Mouse (Mus musculus): Measurements from ENCODE around the gene Skint6. TPM values are rescaled to one million over a fixed set of nuclear protein-coding genes. Genes with fewer than 3 reads are reported as not detected.
"Not testable (repeated sequence)": the region's sequence is repeated elsewhere in the genome, so short reads cannot be mapped to it uniquely, and the experiment has no call there.

The Skint6 gene
- total RNA-seq, 1 experiment = not detected

DNA sequence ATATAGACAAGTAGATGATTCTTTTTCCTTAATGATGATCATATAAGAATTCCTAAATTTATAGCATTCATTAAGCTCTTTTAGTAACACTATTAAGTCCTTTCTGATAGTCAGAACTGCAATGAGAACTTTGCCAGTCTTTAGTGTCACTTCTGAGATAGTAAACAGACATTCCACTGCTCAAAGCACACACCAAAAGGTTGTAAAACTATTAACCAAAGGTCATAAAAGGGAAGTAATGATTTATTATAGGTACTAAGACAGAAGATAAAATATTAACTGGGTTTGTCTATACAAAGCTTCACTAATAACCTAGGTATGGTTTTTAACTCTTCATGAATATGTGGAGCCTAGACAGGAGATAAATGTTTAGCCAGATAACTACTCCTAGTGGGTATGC is 41.0 kb downstream of the Skint6 start:
- Histone ChIP-seq H3K27ac (ENCODE audit: insufficient read depth, low read depth, low read length, poor library complexity, severe bottlenecking) (no peak overlapping the region), H3K4me3 (ENCODE audit: insufficient read depth in 1 of 2, low read depth in 1 of 2, low read length in 2 of 2, poor library complexity in 1 of 2, severe bottlenecking in 1 of 2) (no peak overlapping the region), H3K9ac (ENCODE audit: insufficient read depth, low read depth, low read length, poor library complexity, severe bottlenecking) (no peak overlapping the region), H3K9me3 (ENCODE audit: control insufficient read depth, insufficient read depth, low read depth, low read length) (no peaks in the 10 kb centered on the region), H3K4me1 (ENCODE audit: control insufficient read depth in 2 of 2, insufficient read depth in 2 of 2, low read length in 2 of 2, poor library complexity in 1 of 2) (no peaks in the 10 kb centered on the region), H3K36me3 (ENCODE audit: control insufficient read depth, insufficient read depth, low read length, poor library complexity, severe bottlenecking) (no peaks in the 10 kb centered on the region)
- DNase-seq (ENCODE audit: low read depth, low spot score) = no peak
- no peak for TF ChIP-seq HCFC1 (IDR thresholded peaks at IDR 0.05; ENCODE audit: borderline replicate concordance, insufficient read depth, low read length)
- no peak for TF ChIP-seq MAFK (IDR thresholded peaks at IDR 0.05; ENCODE audit: insufficient read depth, low read depth, low read length)
- TF ChIP-seq ZNF384 (IDR thresholded peaks at IDR 0.05; ENCODE audit: low read depth, low read length) = no peak
- no peak for TF ChIP-seq ZC3H11A (IDR thresholded peaks at IDR 0.05; ENCODE audit: borderline replicate concordance, low read depth, low read length)
- no peak for TF ChIP-seq CHD2 (IDR thresholded peaks at IDR 0.05; ENCODE audit: low read depth, low read length)
- in situ Hi-C loops (cut with MboI; ENCODE audit: low sequenced_read_pairs in 2 of 2, unreplicated experiment in 2 of 2) = loop anchor here (10.0 to 25.0 kb wide), 2 partner anchors 691 to 709 kb away; no protein-coding TSS in a partner anchor

DNA sequence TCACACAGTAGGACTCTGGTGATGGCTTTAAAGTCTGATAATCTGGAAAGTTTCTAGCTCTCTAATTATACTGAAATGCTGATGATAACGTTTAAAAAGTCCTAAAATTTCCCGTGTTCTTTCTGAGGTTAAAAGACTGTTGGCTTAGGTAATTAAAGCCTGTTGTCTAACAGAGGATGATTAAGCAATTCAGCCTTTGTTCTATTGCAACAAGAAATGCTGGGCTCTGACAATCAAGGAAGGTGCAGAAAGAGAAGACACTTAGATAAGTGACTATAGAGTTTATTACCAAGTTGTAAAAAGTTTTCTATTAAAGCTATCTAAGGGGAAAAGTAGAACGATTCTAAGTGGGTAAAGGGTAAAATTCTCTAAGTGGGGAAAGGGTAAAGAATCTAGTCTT is 219.2 kb downstream of the Skint6 start:
- in situ Hi-C loops (cut with MboI; ENCODE audit: low sequenced_read_pairs in 2 of 2, unreplicated experiment in 2 of 2) = no loop called here
- Histone ChIP-seq H3K27ac (ENCODE audit: insufficient read depth, low read depth, low read length, poor library complexity, severe bottlenecking) (no peak overlapping the region), H3K36me3 (ENCODE audit: control insufficient read depth, insufficient read depth, low read length, poor library complexity, severe bottlenecking) (no peaks in the 10 kb centered on the region), H3K9ac (ENCODE audit: insufficient read depth, low read depth, low read length, poor library complexity, severe bottlenecking) (no peak overlapping the region), H3K4me1 (ENCODE audit: control insufficient read depth in 2 of 2, insufficient read depth in 2 of 2, low read length in 2 of 2, poor library complexity in 1 of 2) (no peaks in the 10 kb centered on the region), H3K4me3 (ENCODE audit: insufficient read depth in 1 of 2, low read depth in 1 of 2, low read length in 2 of 2, poor library complexity in 1 of 2, severe bottlenecking in 1 of 2) (no peak overlapping the region), H3K9me3 (ENCODE audit: control insufficient read depth, insufficient read depth, low read depth, low read length) (no peaks in the 10 kb centered on the region)
- DNase-seq (ENCODE audit: low read depth, low spot score) = no peak
- no peak for TF ChIP-seq CHD2 (IDR thresholded peaks at IDR 0.05; ENCODE audit: low read depth, low read length)

DNA sequence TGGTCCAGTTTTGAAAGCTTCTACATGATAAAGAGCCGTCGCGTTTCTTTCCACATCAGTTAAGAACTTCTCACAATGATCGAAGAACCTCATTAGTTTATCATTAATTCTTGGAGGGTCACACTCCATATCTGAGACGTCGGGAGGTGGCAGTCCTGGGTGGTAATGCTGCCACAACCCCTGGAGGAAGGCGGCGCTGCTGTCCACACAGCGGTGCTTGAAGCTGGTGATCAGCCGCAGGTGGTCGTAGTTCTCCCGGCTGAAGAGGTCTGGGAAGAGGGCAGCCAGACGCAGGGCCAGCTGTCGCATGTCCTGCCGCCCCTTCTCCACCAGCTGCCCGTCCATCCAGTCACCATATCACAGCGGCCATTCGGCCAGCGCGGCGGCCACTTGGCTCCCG is 307.6 kb downstream of the Skint6 start:
- in situ Hi-C loops (cut with MboI; ENCODE audit: low sequenced_read_pairs in 2 of 2, unreplicated experiment in 2 of 2) = not testable (repeated sequence)

DNA sequence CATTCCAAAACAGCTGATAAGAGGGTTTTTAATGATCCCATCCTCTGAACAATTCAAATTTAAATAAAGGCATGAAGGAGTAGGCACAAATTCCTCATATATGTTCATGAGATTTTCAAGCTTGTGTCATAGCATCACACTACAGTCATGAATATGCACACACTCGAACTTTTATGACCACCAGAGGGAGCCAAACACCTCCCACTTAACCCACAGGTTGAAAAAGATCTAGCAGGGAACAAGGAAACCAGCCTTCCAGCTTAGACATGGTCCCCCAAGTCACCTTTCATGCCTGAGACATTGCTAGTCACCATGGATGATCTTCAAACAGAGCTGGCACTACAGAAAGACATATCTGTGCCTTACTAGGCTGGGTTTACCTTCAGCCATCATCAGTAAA is 496.1 kb downstream of the Skint6 start:
- no peaks in the 10 kb centered on the region for H3K4me1 ChIP-seq (ENCODE audit: control insufficient read depth in 2 of 2, insufficient read depth in 2 of 2, low read length in 2 of 2, poor library complexity in 1 of 2)
- H3K4me3 ChIP-seq (ENCODE audit: insufficient read depth in 1 of 2, low read depth in 1 of 2, low read length in 2 of 2, poor library complexity in 1 of 2, severe bottlenecking in 1 of 2) = no peak overlapping the region
- no peak overlapping the region for H3K27ac ChIP-seq (ENCODE audit: insufficient read depth, low read depth, low read length, poor library complexity, severe bottlenecking)
- no peaks in the 10 kb centered on the region for H3K9me3 ChIP-seq (ENCODE audit: control insufficient read depth, insufficient read depth, low read depth, low read length)
- DNase-seq (ENCODE audit: low read depth, low spot score) = no peak
- in situ Hi-C loops (cut with MboI; ENCODE audit: low sequenced_read_pairs in 2 of 2, unreplicated experiment in 2 of 2) = loop anchor here in 1 of 2 experiments (10.0 kb wide), 1 partner anchor 664 kb away; no protein-coding TSS in a partner anchor
- H3K9ac ChIP-seq (ENCODE audit: insufficient read depth, low read depth, low read length, poor library complexity, severe bottlenecking) = no peak overlapping the region
- no peaks in the 10 kb centered on the region for H3K36me3 ChIP-seq (ENCODE audit: control insufficient read depth, insufficient read depth, low read length, poor library complexity, severe bottlenecking)
- no peak for TF ChIP-seq CHD2 (IDR thresholded peaks at IDR 0.05; ENCODE audit: low read depth, low read length)

More for the DNA sequence above, 307.6 kb downstream of the Skint6 start:
- not testable (repeated sequence) for H3K9ac ChIP-seq (ENCODE audit: insufficient read depth, low read depth, low read length, poor library complexity, severe bottlenecking); H3K9me3 ChIP-seq (ENCODE audit: control insufficient read depth, insufficient read depth, low read depth, low read length); H3K27ac ChIP-seq (ENCODE audit: insufficient read depth, low read depth, low read length, poor library complexity, severe bottlenecking); H3K4me1 ChIP-seq (ENCODE audit: control insufficient read depth in 2 of 2, insufficient read depth in 2 of 2, low read length in 2 of 2, poor library complexity in 1 of 2); DNase-seq (ENCODE audit: low read depth, low spot score); H3K4me3 ChIP-seq (ENCODE audit: insufficient read depth in 1 of 2, low read depth in 1 of 2, low read length in 2 of 2, poor library complexity in 1 of 2, severe bottlenecking in 1 of 2); H3K36me3 ChIP-seq (ENCODE audit: control insufficient read depth, insufficient read depth, low read length, poor library complexity, severe bottlenecking)

DNA sequence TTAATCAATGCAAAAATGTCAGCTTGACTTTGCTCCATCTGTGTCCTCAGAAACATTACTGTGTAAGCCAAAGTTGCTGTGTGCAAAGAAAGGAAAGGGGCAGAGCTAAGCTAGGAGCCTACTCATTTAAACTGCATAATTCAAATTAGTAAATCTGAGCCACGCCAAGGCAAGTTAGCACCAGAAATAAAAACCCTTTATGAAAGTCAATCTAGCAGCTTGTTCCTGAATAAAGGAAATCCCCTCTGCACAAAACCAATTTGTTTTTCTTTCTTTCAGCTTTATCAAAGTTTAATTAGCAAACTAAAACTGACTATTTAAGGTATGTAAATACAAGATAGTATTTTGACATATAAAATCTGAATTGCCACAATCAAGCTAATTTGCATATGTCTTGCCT is 512.0 kb downstream of the Skint6 start, which contains the start of gene Skint10:
Gene Skint10, minus strand, starts transcription at position 101 of the 400 bp plus-strand sequence.
- H3K36me3 ChIP-seq (ENCODE audit: control insufficient read depth, insufficient read depth, low read length, poor library complexity, severe bottlenecking) = no peaks in the 10 kb centered on the region
- no peak within 1 kb of the TSS for H3K9ac ChIP-seq (ENCODE audit: insufficient read depth, low read depth, low read length, poor library complexity, severe bottlenecking)
- no peak for DNase-seq (ENCODE audit: low read depth, low spot score)
- H3K4me1 ChIP-seq (ENCODE audit: control insufficient read depth in 2 of 2, insufficient read depth in 2 of 2, low read length in 2 of 2, poor library complexity in 1 of 2) = no peaks in the 10 kb centered on the region
- no peak within 1 kb of the TSS for H3K4me3 ChIP-seq (ENCODE audit: insufficient read depth in 1 of 2, low read depth in 1 of 2, low read length in 2 of 2, poor library complexity in 1 of 2, severe bottlenecking in 1 of 2)
- in situ Hi-C loops (cut with MboI; ENCODE audit: low sequenced_read_pairs in 2 of 2, unreplicated experiment in 2 of 2) = no loop called here
- no peak within 1 kb of the TSS for H3K27ac ChIP-seq (ENCODE audit: insufficient read depth, low read depth, low read length, poor library complexity, severe bottlenecking)
- no peaks in the 10 kb centered on the region for H3K9me3 ChIP-seq (ENCODE audit: control insufficient read depth, insufficient read depth, low read depth, low read length)
- TF ChIP-seq ZC3H11A (IDR thresholded peaks at IDR 0.05; ENCODE audit: borderline replicate concordance, low read depth, low read length) (no peak), MAFK (IDR thresholded peaks at IDR 0.05; ENCODE audit: insufficient read depth, low read depth, low read length) (no peak), CHD2 (IDR thresholded peaks at IDR 0.05; ENCODE audit: low read depth, low read length) (no peak), HCFC1 (IDR thresholded peaks at IDR 0.05; ENCODE audit: borderline replicate concordance, insufficient read depth, low read length) (no peak), ZNF384 (IDR thresholded peaks at IDR 0.05; ENCODE audit: low read depth, low read length) (no peak)
